Mouse (Mus musculus) liver, embryonic 11.5 days (tissue): ENCODE data around the gene Oas2. TPM values are rescaled to one million over a fixed set of nuclear protein-coding genes. Genes with fewer than 3 reads are reported as not detected.

Source experiments
- ATAC-seq: fragments of 200-750 bp; cut with Nextera tagmentation; replicated peaks from 2 replicates; pipeline ENCODE4 v1.8.0; 2017; ENCODE audit warnings: moderate number of reproducible peaks, mild to moderate bottlenecking, moderate TSS enrichment, moderate library complexity; ENCODE audit not compliant: low FRiP score
- DNase-seq: peaks from one replicate; pipeline ENCODE4 v3.0.0-alpha.2; 2017; ENCODE audit warnings: low spot score
- H3K27ac ChIP-seq: fragments of 300-500 bp; sonication (generic); 2 replicates; pipeline ENCODE4 v1.5.1; 2014; ENCODE audit warnings: mild to moderate bottlenecking, low read depth, low read length, control low read depth
- H3K27me3 ChIP-seq: fragments of 300-500 bp; sonication (generic); replicated peaks from 2 replicates; pipeline ENCODE4 v1.6.1; 2014; ENCODE audit warnings: low read length, mixed read lengths; ENCODE audit not compliant: control insufficient read depth, insufficient read depth
- H3K36me3 ChIP-seq: fragments of 300-500 bp; sonication (generic); 2 replicates; pipeline ENCODE4 v1.6.1; 2014; ENCODE audit warnings: mild to moderate bottlenecking, low read length, moderate library complexity, mixed read lengths; ENCODE audit not compliant: control insufficient read depth, insufficient read depth
- H3K4me1 ChIP-seq: fragments of 300-500 bp; sonication (generic); replicated peaks from 2 replicates; pipeline ENCODE4 v1.6.1; 2014; ENCODE audit warnings: low read length, mixed read lengths; ENCODE audit not compliant: control insufficient read depth, insufficient read depth
- H3K4me2 ChIP-seq: fragments of 300-500 bp; sonication (generic); 2 replicates; pipeline ENCODE4 v1.6.1; 2014; ENCODE audit warnings: mild to moderate bottlenecking, control low read depth, moderate library complexity
- H3K4me3 ChIP-seq: fragments of 300-500 bp; sonication (generic); 2 replicates; pipeline ENCODE4 v1.5.1; 2014; ENCODE audit warnings: low read depth, low read length, control low read depth
- H3K9ac ChIP-seq: fragments of 300-500 bp; sonication (generic); 2 replicates; pipeline ENCODE4 v1.6.1; 2014; ENCODE audit warnings: low read depth, low read length, control low read depth
- H3K9me3 ChIP-seq: fragments of 300-500 bp; sonication (generic); 2 replicates; pipeline ENCODE4 v1.6.1; 2016; ENCODE audit warnings: low read length, inconsistent platforms, mixed read lengths; ENCODE audit not compliant: control insufficient read depth
- WGBS: fragments of 180-500 bp; shearing (Covaris S2); extraction: QIAGEN DNeasy Blood & Tissue Kit; methylation state at CpG from one replicate; pipeline ENCODE4 v1.1.7; 2014; 5-methylcytosine and 5-hydroxymethylcytosine counted together
- polyA plus RNA-seq: library from polyadenylated mRNA; unstranded; fragments of >200 nt; fragmentation: Nextera tagmentation; extraction: Ambion mirVana; gene quantifications from 2 replicates; pipeline ENCODE4 v1.2.1, GENCODE M21; 2014

Oas2 gene
- polyA plus RNA-seq, 1 experiment from 2014 or later: 0.29 TPM

DNA sequence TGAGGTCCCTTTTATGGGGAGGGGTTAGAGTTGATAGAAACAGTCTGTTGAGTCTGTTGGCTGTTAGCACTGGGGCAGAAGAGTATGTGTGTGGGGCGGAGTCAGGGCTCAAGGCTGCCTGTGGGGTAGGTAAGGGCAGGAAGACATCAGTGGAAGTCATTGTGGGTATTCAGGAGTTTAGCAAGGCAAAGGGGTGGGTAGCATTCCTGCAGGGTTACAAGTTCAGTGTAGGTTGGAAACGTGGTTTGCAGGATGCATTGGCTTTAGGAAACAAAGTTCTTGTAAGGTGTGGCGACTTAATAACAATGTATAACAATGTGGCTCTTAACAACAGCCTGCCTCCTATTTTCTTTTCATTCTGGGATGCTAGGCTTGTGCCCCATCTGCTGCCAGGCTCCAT lies 1.6 kb upstream of the Oas2 start:
- WGBS: 66% methylated on average over 3 of the region's 3 CpGs
- H3K9ac ChIP-seq: no peak overlapping the region

GRCm38 (mm10) chr5:120746451-120746850 lies 3.2 kb downstream of the Oas2 start:
- WGBS: 13% methylated on average over 5 of the region's 5 CpGs
- Histone ChIP-seq H3K36me3 (no peaks in the 10 kb centered on the region), H3K27me3 (no peaks in the 10 kb centered on the region), H3K4me2 (no peak overlapping the region), H3K4me1 (no peaks in the 10 kb centered on the region), H3K27ac (no peak overlapping the region), H3K9ac (no peak overlapping the region), H3K4me3 (no peak overlapping the region), H3K9me3 (no peaks in the 10 kb centered on the region)
- no peak for ATAC-seq
- no peak for DNase-seq

More for the DNA sequence above, 1.6 kb upstream of the Oas2 start:
- no peaks in the 10 kb centered on the region for H3K36me3 ChIP-seq
- H3K4me1 ChIP-seq: no peaks in the 10 kb centered on the region
- no peak overlapping the region for H3K4me3 ChIP-seq
- no peak for DNase-seq
- no peaks in the 10 kb centered on the region for H3K27me3 ChIP-seq
- no peak overlapping the region for H3K4me2 ChIP-seq
- no peaks in the 10 kb centered on the region for H3K9me3 ChIP-seq
- no peak for ATAC-seq
- H3K27ac ChIP-seq: no peak overlapping the region

DNA sequence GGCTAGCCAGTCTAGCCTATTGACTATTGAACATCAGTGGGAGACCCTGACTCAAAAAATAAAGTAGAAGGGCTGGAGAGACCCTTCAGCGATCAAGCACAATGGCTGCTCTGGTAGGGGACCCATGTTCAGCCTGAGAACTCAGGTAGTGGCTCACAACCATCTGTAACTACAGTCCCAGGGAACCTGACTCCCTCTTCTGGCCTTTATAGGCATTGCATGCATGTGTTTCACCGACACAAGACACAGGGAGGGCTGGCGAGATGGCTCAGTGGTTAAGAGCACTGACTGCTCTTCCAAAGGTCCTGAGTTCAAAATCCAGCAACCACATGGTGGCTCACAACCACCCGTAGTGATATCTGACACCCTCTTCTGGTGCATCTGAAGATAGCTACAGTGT lies 7.5 kb downstream of the Oas2 start:
- Histone ChIP-seq H3K4me2 (no peak overlapping the region), H3K4me3 (no peak overlapping the region), H3K27ac (no peak overlapping the region), H3K9ac (no peak overlapping the region), H3K9me3 (no peaks in the 10 kb centered on the region), H3K4me1 (no peaks in the 10 kb centered on the region), H3K27me3 (no peaks in the 10 kb centered on the region), H3K36me3 (no peaks in the 10 kb centered on the region)
- DNase-seq (no peak), ATAC-seq (no peak)
- WGBS: 21% methylated on average over 4 of the region's 4 CpGs

DNA sequence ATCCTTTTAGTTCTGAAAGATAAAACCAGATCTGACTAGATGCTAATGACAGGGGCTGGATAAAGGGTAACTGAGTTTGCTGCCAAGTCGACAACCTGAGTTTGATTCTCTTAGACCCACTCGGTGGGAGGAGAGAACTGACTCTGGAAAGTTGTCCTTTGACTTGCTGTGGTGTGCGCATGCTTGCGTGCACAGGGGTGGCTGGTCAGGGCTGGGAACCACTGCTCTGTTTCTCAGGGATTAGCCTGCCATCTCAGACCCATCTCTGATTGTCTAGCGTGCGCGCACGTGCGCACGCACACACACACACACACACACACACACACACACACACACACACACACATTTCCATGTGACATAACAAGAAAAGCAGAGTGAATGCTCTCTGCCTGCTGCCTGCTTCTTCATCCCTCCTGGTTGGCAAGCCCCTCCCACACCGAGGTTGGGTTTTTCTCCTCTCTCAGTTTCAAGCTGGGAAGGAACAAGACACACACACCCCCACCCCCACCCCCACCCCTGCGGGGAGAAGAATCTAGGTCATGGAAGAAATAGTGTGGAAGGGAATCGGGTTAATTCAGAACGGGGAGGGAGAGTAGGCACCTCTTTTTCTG lies 15.2 kb downstream of the Oas2 start:
- H3K4me1 ChIP-seq: no peaks in the 10 kb centered on the region
- DNase-seq: no peak
- no peak overlapping the region for H3K4me2 ChIP-seq
- no peak overlapping the region for H3K4me3 ChIP-seq
- 64% methylated on average over 14 of the region's 14 CpGs for WGBS
- no peaks in the 10 kb centered on the region for H3K9me3 ChIP-seq
- no peaks in the 10 kb centered on the region for H3K27me3 ChIP-seq
- no peaks in the 10 kb centered on the region for H3K36me3 ChIP-seq
- no peak overlapping the region for H3K9ac ChIP-seq
- H3K27ac ChIP-seq: no peak overlapping the region
- no peak for ATAC-seq

- 88% methylated on average over 3 of the region's 3 CpGs for WGBS
- ATAC-seq: no peak
- Histone ChIP-seq H3K9me3 (no peaks in the 10 kb centered on the region), H3K4me3 (no peak overlapping the region), H3K27ac (no peak overlapping the region), H3K4me1 (no peaks in the 10 kb centered on the region), H3K4me2 (no peak overlapping the region), H3K9ac (no peak overlapping the region), H3K27me3 (no peaks in the 10 kb centered on the region), H3K36me3 (no peaks in the 10 kb centered on the region)
- no peak for DNase-seq
These were observed 16.0 kb downstream of the Oas2 start for GRCm38 (mm10) chr5:120733696-120734095.

DNA sequence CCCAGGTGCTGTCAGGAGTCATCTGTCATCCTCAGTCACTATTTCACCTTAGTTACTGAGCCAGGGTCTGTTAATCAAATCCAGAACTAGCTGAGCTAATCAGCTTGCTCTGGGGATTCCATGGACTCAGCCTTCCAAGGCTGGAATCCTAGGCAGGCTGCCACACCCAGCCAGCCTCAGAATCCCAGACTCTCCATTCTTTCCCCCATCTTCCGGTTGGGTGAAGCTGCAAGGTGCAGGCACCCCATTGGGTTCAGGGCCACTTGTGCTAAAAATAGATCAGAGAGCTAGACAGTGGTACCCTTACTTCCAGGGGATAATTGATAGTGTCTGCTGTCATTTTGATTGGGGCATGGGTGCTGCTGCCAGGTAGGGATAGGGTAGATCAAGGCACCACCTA lies 16.9 kb downstream of the Oas2 start:
- Histone ChIP-seq H3K27me3 (no peaks in the 10 kb centered on the region), H3K4me1 (no peaks in the 10 kb centered on the region), H3K9me3 (no peaks in the 10 kb centered on the region), H3K4me2 (no peak overlapping the region), H3K36me3 (no peaks in the 10 kb centered on the region), H3K9ac (no peak overlapping the region), H3K27ac (no peak overlapping the region), H3K4me3 (no peak overlapping the region)
- ATAC-seq (no peak), DNase-seq (no peak)
- WGBS: 44% methylated on average over 1 of the region's 1 CpGs

GRCm38 (mm10) chr5:120729319-120729718 lies 20.3 kb downstream of the Oas2 start:
- no peak overlapping the region for H3K9ac ChIP-seq
- no peaks in the 10 kb centered on the region for H3K4me1 ChIP-seq
- no peaks in the 10 kb centered on the region for H3K36me3 ChIP-seq
- ATAC-seq: no peak
- no peaks in the 10 kb centered on the region for H3K9me3 ChIP-seq
- H3K4me2 ChIP-seq: no peak overlapping the region
- WGBS: 73% methylated on average over 10 of the region's 10 CpGs
- no peaks in the 10 kb centered on the region for H3K27me3 ChIP-seq
- no peak overlapping the region for H3K4me3 ChIP-seq
- H3K27ac ChIP-seq: no peak overlapping the region
- no peak for DNase-seq

DNA sequence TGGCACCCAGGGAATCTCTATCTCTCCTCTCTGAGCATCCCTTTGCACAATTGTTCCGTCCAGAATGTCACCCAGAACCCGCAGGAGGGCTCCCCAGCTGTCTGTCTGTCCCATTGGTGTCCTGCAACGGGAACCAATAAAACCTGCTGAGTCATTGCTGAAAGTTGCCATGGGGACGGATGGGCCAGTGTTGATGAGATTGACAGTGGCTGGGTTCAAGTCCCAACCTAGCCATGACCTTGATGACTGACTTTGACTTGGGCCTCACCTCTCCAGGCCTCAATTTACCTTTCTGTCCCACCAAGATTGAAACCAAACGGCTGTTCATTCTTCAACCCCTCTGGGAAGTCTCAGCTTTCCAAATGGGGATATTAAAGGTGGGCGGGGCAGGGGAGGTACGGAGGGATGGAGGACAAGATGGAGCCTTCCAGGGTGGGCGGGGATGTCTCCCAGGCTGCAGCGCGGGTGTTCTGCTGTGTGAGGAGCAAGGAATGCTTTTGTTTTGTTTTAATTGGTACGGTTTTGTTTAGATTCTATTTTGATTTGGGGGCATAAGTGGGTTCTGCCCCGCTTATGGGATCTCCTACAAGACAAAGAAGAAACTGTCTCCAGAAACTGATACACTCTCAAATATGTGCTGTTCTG lies 23.7 kb downstream of the Oas2 start:
- DNase-seq (no peak), ATAC-seq (no peak)
- no peak overlapping the region for H3K4me3 ChIP-seq
- no peaks in the 10 kb centered on the region for H3K36me3 ChIP-seq
- H3K4me1 ChIP-seq: no peaks in the 10 kb centered on the region
- no peak overlapping the region for H3K27ac ChIP-seq
- no peaks in the 10 kb centered on the region for H3K9me3 ChIP-seq
- H3K4me2 ChIP-seq: no peak overlapping the region
- no peak overlapping the region for H3K9ac ChIP-seq
- 53% methylated on average over 12 of the region's 12 CpGs for WGBS
- H3K27me3 ChIP-seq: no peaks in the 10 kb centered on the region

- H3K4me2 ChIP-seq: no peak overlapping the region
- H3K27me3 ChIP-seq: no peaks in the 10 kb centered on the region
- ATAC-seq (no peak), DNase-seq (no peak)
- H3K4me1 ChIP-seq: no peaks in the 10 kb centered on the region
- H3K9me3 ChIP-seq: no peaks in the 10 kb centered on the region
- H3K9ac ChIP-seq: no peak overlapping the region
- WGBS: 47% methylated on average over 7 of the region's 7 CpGs
- no peak overlapping the region for H3K4me3 ChIP-seq
- H3K36me3 ChIP-seq: no peaks in the 10 kb centered on the region
- no peak overlapping the region for H3K27ac ChIP-seq
These were observed 28.6 kb downstream of the Oas2 start for GRCm38 (mm10) chr5:120721005-120721404.
